Mouse (Mus musculus): Measurements from ENCODE around the gene Cadps. TPM values are rescaled to one million over a fixed set of nuclear protein-coding genes. Genes with fewer than 3 reads are reported as not detected.
"Not testable (repeated sequence)": the region's sequence is repeated elsewhere in the genome, so short reads cannot be mapped to it uniquely, and the experiment has no call there.

Gene Cadps
- polyA plus RNA-seq, 1 experiment from 2014 or later: 1.6 TPM

- no peaks in the 10 kb centered on the region for H3K36me3 ChIP-seq
- H3K27me3 ChIP-seq: no peaks in the 10 kb centered on the region
- H3K9ac ChIP-seq: no peak overlapping the region
- H3K9me3 ChIP-seq: no peaks in the 10 kb centered on the region
- H3K4me3 ChIP-seq: no peak overlapping the region
- no peak overlapping the region for H3K27ac ChIP-seq
- ATAC-seq (ENCODE audit: insufficient number of reproducible peaks, insufficient read depth, low FRiP score, low TSS enrichment, low read depth): no peak
- peaks cover 19% of the 10 kb centered on the region for H3K4me1 ChIP-seq
- H3K4me2 ChIP-seq: no peak overlapping the region
- 56% methylated on average over 1 of the region's 1 CpGs for WGBS
Observed at GRCm38 (mm10) chr14:12578156-12578555, 244.7 kb downstream of the Cadps start.

GRCm38 (mm10) chr14:12577475-12578140, 245.3 kb downstream of the Cadps start:
- WGBS: 78% methylated on average over 2 of the region's 2 CpGs
- Histone ChIP-seq H3K27ac (no peak overlapping the region), H3K4me3 (no peak overlapping the region), H3K9me3 (no peaks in the 10 kb centered on the region), H3K9ac (no peak overlapping the region), H3K4me1 (peaks cover 19% of the 10 kb centered on the region), H3K36me3 (no peaks in the 10 kb centered on the region), H3K27me3 (no peaks in the 10 kb centered on the region), H3K4me2 (no peak overlapping the region)
- ATAC-seq (ENCODE audit: insufficient number of reproducible peaks, insufficient read depth, low FRiP score, low TSS enrichment, low read depth): no peak

DNA sequence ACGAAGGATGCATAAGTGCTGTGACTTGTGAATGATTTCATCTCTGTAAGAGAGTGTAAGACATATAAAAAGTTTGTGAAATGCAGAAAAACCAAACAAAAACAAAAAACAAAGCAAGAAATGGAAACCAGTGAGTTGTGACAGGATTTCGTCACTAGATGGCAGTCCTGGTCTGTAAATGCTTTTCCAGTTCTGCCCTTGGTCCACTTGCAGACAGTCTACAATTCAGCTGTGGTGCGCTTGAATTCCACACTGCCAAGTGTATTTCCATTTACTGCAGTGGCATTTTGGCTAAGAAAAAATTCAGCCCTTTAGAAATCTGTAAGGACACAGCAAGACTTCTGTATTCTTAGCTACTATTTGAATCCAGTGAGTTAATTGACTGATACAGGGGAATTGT, 247.8 kb downstream of the Cadps start:
- Histone ChIP-seq H3K36me3 (no peaks in the 10 kb centered on the region), H3K4me2 (no peak overlapping the region), H3K9me3 (no peaks in the 10 kb centered on the region), H3K4me3 (no peak overlapping the region), H3K27me3 (no peaks in the 10 kb centered on the region), H3K27ac (no peak overlapping the region), H3K9ac (no peak overlapping the region), H3K4me1 (peaks cover 17% of the 10 kb centered on the region)
- ATAC-seq (ENCODE audit: insufficient number of reproducible peaks, insufficient read depth, low FRiP score, low TSS enrichment, low read depth): no peak
- 19% methylated on average over 3 of the region's 3 CpGs for WGBS

- Histone ChIP-seq H3K9ac (no peak overlapping the region), H3K4me3 (no peak overlapping the region), H3K27me3 (no peaks in the 10 kb centered on the region), H3K36me3 (no peaks in the 10 kb centered on the region), H3K9me3 (no peaks in the 10 kb centered on the region), H3K4me2 (no peak overlapping the region), H3K4me1 (peaks cover 17% of the 10 kb centered on the region), H3K27ac (no peak overlapping the region)
- 76% methylated on average over 4 of the region's 4 CpGs for WGBS
- no peak for ATAC-seq (ENCODE audit: insufficient number of reproducible peaks, insufficient read depth, low FRiP score, low TSS enrichment, low read depth)
Observed at GRCm38 (mm10) chr14:12574336-12574735, 248.5 kb downstream of the Cadps start.

GRCm38 (mm10) chr14:12561730-12562129, 261.1 kb downstream of the Cadps start:
- not testable (repeated sequence) for H3K27ac ChIP-seq; H3K27me3 ChIP-seq; H3K36me3 ChIP-seq; ATAC-seq (ENCODE audit: insufficient number of reproducible peaks, insufficient read depth, low FRiP score, low TSS enrichment, low read depth); H3K9me3 ChIP-seq; H3K9ac ChIP-seq; H3K4me3 ChIP-seq; H3K4me1 ChIP-seq; H3K4me2 ChIP-seq

- Histone ChIP-seq H3K27ac (no peak overlapping the region), H3K4me3 (no peak overlapping the region), H3K36me3 (no peaks in the 10 kb centered on the region), H3K4me2 (no peak overlapping the region), H3K9ac (no peak overlapping the region), H3K4me1 (no peaks in the 10 kb centered on the region; the same call in 1 of the 2 replicates), H3K27me3 (no peaks in the 10 kb centered on the region), H3K9me3 (no peaks in the 10 kb centered on the region)
- WGBS: 43% methylated on average over 1 of the region's 1 CpGs
- no peak for ATAC-seq (ENCODE audit: insufficient number of reproducible peaks, insufficient read depth, low FRiP score, low TSS enrichment, low read depth)
Observed at GRCm38 (mm10) chr14:12560233-12560577, 262.7 kb downstream of the Cadps start.

DNA sequence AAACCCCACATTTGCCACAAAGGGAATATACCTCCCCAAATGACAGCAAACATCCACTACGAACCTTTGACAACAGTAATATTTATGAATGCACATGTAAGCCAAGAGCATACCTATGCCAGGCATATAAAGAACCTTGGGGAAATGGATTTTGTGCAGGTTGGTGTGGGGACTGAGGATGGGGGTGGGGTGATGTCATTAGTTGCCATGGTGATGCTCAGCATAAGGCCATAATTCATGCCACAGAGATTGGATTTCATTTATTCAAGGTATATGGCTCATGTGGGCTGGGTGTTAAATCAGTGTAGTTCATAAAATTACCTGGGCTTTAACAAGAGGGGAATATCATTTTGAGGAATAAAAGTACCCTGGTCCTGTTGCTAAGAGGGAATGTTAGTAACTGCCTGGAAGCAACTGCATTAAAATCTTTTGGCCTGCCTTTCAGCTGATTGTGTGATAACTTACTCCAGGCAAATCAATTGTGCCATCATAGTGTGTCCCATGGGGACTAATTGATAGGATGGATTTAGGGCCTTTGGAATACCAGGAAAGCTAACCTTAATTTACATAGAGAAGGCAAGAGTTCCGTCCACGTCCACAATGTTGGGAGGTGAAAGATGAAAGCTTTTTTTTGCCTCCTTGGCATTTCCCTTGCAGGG, 263.2 kb downstream of the Cadps start:
- no peaks in the 10 kb centered on the region for H3K27me3 ChIP-seq
- no peak overlapping the region for H3K9ac ChIP-seq
- ATAC-seq (ENCODE audit: insufficient number of reproducible peaks, insufficient read depth, low FRiP score, low TSS enrichment, low read depth): no peak
- no peak overlapping the region for H3K4me2 ChIP-seq
- no peaks in the 10 kb centered on the region for H3K36me3 ChIP-seq
- H3K9me3 ChIP-seq: no peaks in the 10 kb centered on the region
- H3K4me3 ChIP-seq: no peak overlapping the region
- no peak overlapping the region for H3K27ac ChIP-seq
- no peaks in the 10 kb centered on the region; the same call in 1 of the 2 replicates for H3K4me1 ChIP-seq
- WGBS: 69% methylated on average over 3 of the region's 3 CpGs

DNA sequence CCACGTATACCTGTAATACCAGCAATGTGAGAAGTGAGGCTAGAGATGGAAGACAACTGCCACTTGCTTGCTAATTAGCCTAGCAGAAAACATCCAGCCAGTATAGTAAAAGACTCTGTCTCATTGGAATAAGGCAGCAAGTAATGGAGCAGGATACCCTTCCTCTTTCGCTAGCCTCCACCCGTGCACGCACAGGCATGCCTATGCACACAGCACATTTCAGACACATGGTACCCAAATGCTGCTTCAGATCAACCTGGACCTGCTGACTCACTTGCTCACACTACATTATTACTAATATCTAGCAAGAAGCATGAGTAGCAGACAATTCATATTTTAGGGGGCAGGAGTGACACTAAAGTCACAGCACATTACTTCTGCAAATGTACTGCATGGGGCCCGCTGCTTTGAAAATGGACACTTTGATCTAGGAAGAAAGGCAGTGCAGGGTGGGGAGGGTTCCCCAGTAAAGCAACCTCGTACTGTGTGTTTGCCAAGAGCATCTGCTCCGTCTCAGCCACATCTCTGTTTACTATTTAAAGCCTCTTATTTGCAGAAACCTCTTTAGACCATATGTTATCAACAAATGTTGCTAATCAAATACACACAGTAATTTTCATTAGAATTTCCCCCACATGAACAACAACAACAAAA, 263.8 kb downstream of the Cadps start:
- H3K27me3 ChIP-seq: no peaks in the 10 kb centered on the region
- no peaks in the 10 kb centered on the region for H3K9me3 ChIP-seq
- no peaks in the 10 kb centered on the region for H3K36me3 ChIP-seq
- H3K4me2 ChIP-seq: no peak overlapping the region
- no peak overlapping the region for H3K4me3 ChIP-seq
- H3K4me1 ChIP-seq: no peaks in the 10 kb centered on the region; the same call in 1 of the 2 replicates
- WGBS: 58% methylated on average over 7 of the region's 7 CpGs
- no peak overlapping the region for H3K9ac ChIP-seq
- H3K27ac ChIP-seq: no peak overlapping the region
- no peak for ATAC-seq (ENCODE audit: insufficient number of reproducible peaks, insufficient read depth, low FRiP score, low TSS enrichment, low read depth)

DNA sequence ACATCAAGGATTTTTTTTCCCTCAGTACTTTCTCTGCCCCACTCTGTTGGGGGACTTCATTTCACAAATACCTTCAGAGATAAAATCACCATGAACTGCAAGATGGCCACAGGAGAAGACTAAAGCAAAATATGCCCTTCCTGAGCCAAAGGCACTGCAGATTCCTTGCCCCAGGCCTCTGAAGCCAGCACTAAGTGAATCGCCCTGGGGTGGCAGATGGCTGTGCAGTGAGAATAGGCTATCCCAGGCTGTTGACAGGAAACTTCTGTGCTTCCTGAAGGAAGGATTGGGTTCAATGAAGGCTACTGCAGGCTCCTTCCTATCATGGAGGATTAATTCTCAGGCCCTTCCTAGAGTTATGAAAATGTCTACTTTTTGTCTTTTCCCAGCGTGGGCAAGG, 268.4 kb downstream of the Cadps start:
- Histone ChIP-seq H3K9ac (no peak overlapping the region), H3K9me3 (no peaks in the 10 kb centered on the region), H3K4me2 (no peak overlapping the region), H3K36me3 (no peaks in the 10 kb centered on the region), H3K4me1 (no peaks in the 10 kb centered on the region; the same call in 1 of the 2 replicates), H3K27me3 (no peaks in the 10 kb centered on the region), H3K27ac (no peak overlapping the region), H3K4me3 (no peak overlapping the region)
- no peak for ATAC-seq (ENCODE audit: insufficient number of reproducible peaks, insufficient read depth, low FRiP score, low TSS enrichment, low read depth)
- 64% methylated on average over 2 of the region's 2 CpGs for WGBS

DNA sequence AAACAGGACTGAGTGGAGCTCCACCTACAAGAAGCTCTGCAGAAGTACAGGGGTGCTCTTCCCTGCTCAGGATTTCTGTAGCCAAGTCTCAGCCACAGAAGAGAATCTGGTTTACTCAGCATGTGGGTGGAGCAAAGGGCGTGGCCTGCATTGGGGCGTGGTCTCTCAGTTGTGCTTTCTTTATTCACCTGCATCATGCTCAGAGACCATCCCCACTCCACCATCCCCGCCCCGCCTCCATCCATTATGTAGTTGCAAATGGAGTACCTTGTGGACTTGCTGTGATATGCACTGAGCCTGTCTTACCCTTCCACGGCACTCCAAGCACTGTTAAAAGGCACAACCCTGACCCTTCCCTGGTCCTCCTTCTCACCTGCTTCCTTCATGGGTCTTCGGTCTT, 271.5 kb downstream of the Cadps start:
- H3K27me3 ChIP-seq: no peaks in the 10 kb centered on the region
- H3K4me1 ChIP-seq: no peaks in the 10 kb centered on the region
- H3K9ac ChIP-seq: no peak overlapping the region
- no peaks in the 10 kb centered on the region for H3K9me3 ChIP-seq
- no peak for ATAC-seq (ENCODE audit: insufficient number of reproducible peaks, insufficient read depth, low FRiP score, low TSS enrichment, low read depth)
- H3K27ac ChIP-seq: no peak overlapping the region
- no peak overlapping the region for H3K4me2 ChIP-seq
- 39% methylated on average over 6 of the region's 6 CpGs for WGBS
- no peaks in the 10 kb centered on the region for H3K36me3 ChIP-seq
- no peak overlapping the region for H3K4me3 ChIP-seq

DNA sequence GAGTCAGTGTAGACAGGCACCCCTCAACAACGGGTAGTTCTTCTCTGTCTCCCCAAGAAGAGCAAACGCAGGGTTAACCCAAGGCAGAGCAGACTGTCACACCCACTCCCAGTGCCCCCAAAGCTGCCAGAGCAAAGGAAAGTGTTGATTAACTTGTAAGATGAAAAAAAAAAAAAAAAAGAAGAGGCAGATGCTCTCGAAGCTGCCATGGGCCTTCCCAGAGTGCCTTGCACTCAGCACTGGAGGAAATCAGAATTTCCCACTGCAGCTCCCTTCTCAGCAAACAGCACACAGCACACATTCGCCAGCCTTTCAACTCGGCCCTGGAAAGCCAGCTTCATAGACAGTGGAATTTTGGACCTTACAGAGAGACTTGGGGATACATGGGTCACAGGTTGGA, 271.9 kb downstream of the Cadps start:
- no peak overlapping the region for H3K9ac ChIP-seq
- no peak overlapping the region for H3K4me2 ChIP-seq
- no peaks in the 10 kb centered on the region for H3K36me3 ChIP-seq
- no peaks in the 10 kb centered on the region for H3K4me1 ChIP-seq
- H3K27ac ChIP-seq: no peak overlapping the region
- no peak for ATAC-seq (ENCODE audit: insufficient number of reproducible peaks, insufficient read depth, low FRiP score, low TSS enrichment, low read depth)
- no peaks in the 10 kb centered on the region for H3K27me3 ChIP-seq
- no peak overlapping the region for H3K4me3 ChIP-seq
- 48% methylated on average over 5 of the region's 5 CpGs for WGBS
- no peaks in the 10 kb centered on the region for H3K9me3 ChIP-seq

DNA sequence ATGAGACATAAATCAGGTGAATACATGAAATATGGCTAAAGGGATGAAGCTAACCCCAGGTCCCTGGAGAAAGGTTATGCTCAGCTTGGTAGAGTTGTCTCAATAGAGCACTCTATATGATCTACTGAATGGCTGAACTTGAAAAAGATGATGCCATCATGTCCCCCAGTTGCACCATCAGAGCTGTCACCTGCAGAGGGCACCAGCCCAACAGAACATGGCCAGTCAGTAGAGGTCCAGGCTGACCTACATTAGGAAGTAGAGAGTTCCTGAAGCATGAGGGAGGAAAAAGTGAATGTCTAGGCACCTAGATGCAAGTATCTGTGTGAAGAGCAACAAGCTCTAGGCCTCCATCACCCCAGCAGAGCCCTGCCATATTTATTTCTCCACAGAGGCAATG, 273.6 kb downstream of the Cadps start:
- Histone ChIP-seq H3K4me3 (no peak overlapping the region), H3K4me1 (no peaks in the 10 kb centered on the region), H3K4me2 (no peak overlapping the region), H3K27ac (no peak overlapping the region), H3K36me3 (no peaks in the 10 kb centered on the region), H3K27me3 (no peaks in the 10 kb centered on the region), H3K9ac (no peak overlapping the region), H3K9me3 (no peaks in the 10 kb centered on the region)
- ATAC-seq (ENCODE audit: insufficient number of reproducible peaks, insufficient read depth, low FRiP score, low TSS enrichment, low read depth): no peak
